Mouse (Mus musculus) neural tube, embryonic 15.5 days (tissue): Measurements from ENCODE around the gene Cd247. TPM values are rescaled to one million over a fixed set of nuclear protein-coding genes. Genes with fewer than 3 reads are reported as not detected.
"Not testable (repeated sequence)": the region's sequence is repeated elsewhere in the genome, so short reads cannot be mapped to it uniquely, and the experiment has no call there.

Source experiments
- ATAC-seq: fragments of 200-750 bp; cut with Nextera tagmentation; 2 replicates; pipeline ENCODE4 v1.8.0; 2017; ENCODE audit warnings: mild to moderate bottlenecking, moderate TSS enrichment, moderate library complexity; ENCODE audit not compliant: low FRiP score
- H3K27ac ChIP-seq: fragments of 300-500 bp; sonication (generic); replicated peaks from 2 replicates; pipeline ENCODE4 v1.5.1; 2015; ENCODE audit warnings: mild to moderate bottlenecking, inconsistent platforms
- H3K27me3 ChIP-seq: fragments of 300-500 bp; sonication (generic); replicated peaks from 2 replicates; pipeline ENCODE4 v1.6.1; 2015; ENCODE audit warnings: inconsistent platforms
- H3K36me3 ChIP-seq: fragments of 300-500 bp; sonication (generic); 2 replicates; pipeline ENCODE4 v1.6.1; 2015; ENCODE audit warnings: inconsistent platforms
- H3K4me1 ChIP-seq: fragments of 300-500 bp; sonication (generic); 2 replicates; pipeline ENCODE4 v1.6.1; 2015; ENCODE audit warnings: inconsistent platforms
- H3K4me2 ChIP-seq: fragments of 300-500 bp; sonication (generic); 2 replicates; pipeline ENCODE4 v1.6.1; 2015; ENCODE audit warnings: inconsistent platforms, mild to moderate bottlenecking, moderate library complexity
- H3K4me3 ChIP-seq: fragments of 300-500 bp; sonication (generic); replicated peaks from 2 replicates; pipeline ENCODE4 v1.5.1; 2015; ENCODE audit warnings: mild to moderate bottlenecking, inconsistent platforms
- H3K9ac ChIP-seq: fragments of 300-500 bp; sonication (generic); replicated peaks from 2 replicates; pipeline ENCODE4 v1.6.1; 2015; ENCODE audit warnings: mild to moderate bottlenecking, inconsistent platforms
- H3K9me3 ChIP-seq: fragments of 300-500 bp; sonication (generic); replicated peaks from 2 replicates; pipeline ENCODE4 v1.6.1; 2016; ENCODE audit warnings: inconsistent platforms
- WGBS: fragments of 180-500 bp; shearing (Covaris S2); methylation state at CpG from one replicate; pipeline ENCODE4 v1.1.7; 2015; ENCODE audit warnings: mixed read lengths; 5-methylcytosine and 5-hydroxymethylcytosine counted together
- polyA plus RNA-seq: library from polyadenylated mRNA; unstranded; fragments of >200 nt; fragmentation: Nextera tagmentation; extraction: Ambion mirVana; gene quantifications from 2 replicates; pipeline ENCODE4 v1.2.1, GENCODE M21; 2015

The Cd247 gene
- 0.70 and 7.6 TPM in 2 replicates for polyA plus RNA-seq

GRCm38 (mm10) chr1:165788511-165788910 is at the start of gene Cd247:
Gene Cd247, plus strand, starts transcription at chr1:165788681.
- 78% methylated on average over 8 of the region's 8 CpGs for WGBS
- no peak within 1 kb of the TSS for H3K27ac ChIP-seq
- no peak within 1 kb of the TSS for H3K9ac ChIP-seq
- H3K36me3 ChIP-seq, result no peaks in the 10 kb centered on the region
- H3K4me1 ChIP-seq, result peaks cover 8% of the 10 kb centered on the region; the same call in 1 of the 2 replicates
- no peak for ATAC-seq
- no peaks in the 10 kb centered on the region for H3K9me3 ChIP-seq
- peaks cover 29% of the 10 kb centered on the region for H3K27me3 ChIP-seq
- no peak within 1 kb of the TSS for H3K4me2 ChIP-seq
- H3K4me3 ChIP-seq, result no peak within 1 kb of the TSS

- ATAC-seq, result no peak
- H3K4me3 ChIP-seq, result no peak overlapping the region
- no peaks in the 10 kb centered on the region for H3K27me3 ChIP-seq
- no peak overlapping the region for H3K27ac ChIP-seq
- H3K4me2 ChIP-seq, result no peak overlapping the region
- no peaks in the 10 kb centered on the region for H3K36me3 ChIP-seq
- no peak overlapping the region for H3K9ac ChIP-seq
- no peaks in the 10 kb centered on the region for H3K9me3 ChIP-seq
- H3K4me1 ChIP-seq, result 0 out of 2 replicates have a peak, but pooled peaks cover 3% of the 10 kb centered on the region
- 83% methylated on average over 1 of the region's 1 CpGs for WGBS
Measured at GRCm38 (mm10) chr1:165738985-165739384, 49.5 kb upstream of the Cd247 start.

GRCm38 (mm10) chr1:165741989-165742388 is 46.5 kb upstream of the Cd247 start:
- 89% methylated on average over 8 of the region's 8 CpGs for WGBS
- H3K4me3 ChIP-seq, result no peak overlapping the region
- H3K4me2 ChIP-seq, result no peak overlapping the region
- H3K9me3 ChIP-seq, result no peaks in the 10 kb centered on the region
- no peak for ATAC-seq
- no peaks in the 10 kb centered on the region for H3K4me1 ChIP-seq
- no peaks in the 10 kb centered on the region for H3K27me3 ChIP-seq
- no peak overlapping the region for H3K9ac ChIP-seq
- H3K36me3 ChIP-seq, result no peaks in the 10 kb centered on the region
- no peak overlapping the region for H3K27ac ChIP-seq

GRCm38 (mm10) chr1:165748053-165748452 is 40.4 kb upstream of the Cd247 start:
- no peak for ATAC-seq
- Histone ChIP-seq H3K36me3 (no peaks in the 10 kb centered on the region), H3K4me3 (no peak overlapping the region), H3K4me1 (no peaks in the 10 kb centered on the region), H3K9me3 (no peaks in the 10 kb centered on the region), H3K9ac (no peak overlapping the region), H3K4me2 (no peak overlapping the region), H3K27me3 (no peaks in the 10 kb centered on the region), H3K27ac (no peak overlapping the region)
- 39% methylated on average over 11 of the region's 11 CpGs for WGBS

- Histone ChIP-seq H3K27ac (no peak overlapping the region), H3K9ac (no peak overlapping the region), H3K9me3 (no peaks in the 10 kb centered on the region), H3K4me3 (no peak overlapping the region), H3K4me1 (no peaks in the 10 kb centered on the region), H3K36me3 (no peaks in the 10 kb centered on the region), H3K4me2 (no peak overlapping the region), H3K27me3 (no peaks in the 10 kb centered on the region)
- no peak for ATAC-seq
Measured at GRCm38 (mm10) chr1:165751142-165751541, 37.3 kb upstream of the Cd247 start.

- 86% methylated on average over 5 of the region's 5 CpGs for WGBS
- Histone ChIP-seq H3K27ac (no peak overlapping the region), H3K27me3 (no peaks in the 10 kb centered on the region), H3K9ac (no peak overlapping the region), H3K36me3 (no peaks in the 10 kb centered on the region), H3K4me3 (no peak overlapping the region), H3K4me1 (no peaks in the 10 kb centered on the region), H3K9me3 (no peaks in the 10 kb centered on the region), H3K4me2 (no peak overlapping the region)
- no peak for ATAC-seq
Measured at GRCm38 (mm10) chr1:165751838-165752237, 36.6 kb upstream of the Cd247 start.

- no peak for ATAC-seq
- WGBS, result 98% methylated on average over 6 of the region's 6 CpGs
- no peak overlapping the region for H3K9ac ChIP-seq
Measured at GRCm38 (mm10) chr1:165754205-165754604, 34.3 kb upstream of the Cd247 start.

DNA sequence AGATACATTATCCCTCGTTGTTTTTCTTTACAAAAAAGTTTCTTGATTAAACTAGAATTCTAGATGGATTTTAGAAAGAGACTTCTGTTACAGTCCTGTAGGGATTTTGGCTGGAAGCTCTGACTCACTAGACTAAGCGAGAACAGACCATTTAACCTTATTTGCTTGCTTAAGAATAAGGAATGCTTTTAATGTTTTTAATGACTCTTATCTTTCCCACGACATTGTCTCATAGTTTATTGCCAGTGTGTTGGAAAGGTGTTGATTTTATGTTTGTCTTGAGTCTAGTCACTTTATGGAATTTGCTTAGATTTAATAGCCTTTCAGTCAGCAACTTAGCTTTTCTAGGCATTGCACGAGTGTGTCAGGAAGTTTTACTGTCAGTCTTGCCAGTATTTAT is 33.3 kb upstream of the Cd247 start:
- Histone ChIP-seq H3K9me3 (no peaks in the 10 kb centered on the region), H3K9ac (no peak overlapping the region), H3K4me1 (no peaks in the 10 kb centered on the region), H3K36me3 (no peaks in the 10 kb centered on the region), H3K27ac (no peak overlapping the region), H3K4me3 (no peak overlapping the region), H3K27me3 (no peaks in the 10 kb centered on the region), H3K4me2 (no peak overlapping the region)
- ATAC-seq, result no peak
- WGBS, result 58% methylated on average over 4 of the region's 4 CpGs

More at GRCm38 (mm10) chr1:165754205-165754604, 34.3 kb upstream of the Cd247 start:
- H3K36me3 ChIP-seq, result no peaks in the 10 kb centered on the region
- H3K27ac ChIP-seq, result no peak overlapping the region
- H3K9me3 ChIP-seq, result no peaks in the 10 kb centered on the region
- H3K4me2 ChIP-seq, result no peak overlapping the region
- H3K4me3 ChIP-seq, result no peak overlapping the region
- H3K27me3 ChIP-seq, result no peaks in the 10 kb centered on the region
- no peaks in the 10 kb centered on the region for H3K4me1 ChIP-seq

DNA sequence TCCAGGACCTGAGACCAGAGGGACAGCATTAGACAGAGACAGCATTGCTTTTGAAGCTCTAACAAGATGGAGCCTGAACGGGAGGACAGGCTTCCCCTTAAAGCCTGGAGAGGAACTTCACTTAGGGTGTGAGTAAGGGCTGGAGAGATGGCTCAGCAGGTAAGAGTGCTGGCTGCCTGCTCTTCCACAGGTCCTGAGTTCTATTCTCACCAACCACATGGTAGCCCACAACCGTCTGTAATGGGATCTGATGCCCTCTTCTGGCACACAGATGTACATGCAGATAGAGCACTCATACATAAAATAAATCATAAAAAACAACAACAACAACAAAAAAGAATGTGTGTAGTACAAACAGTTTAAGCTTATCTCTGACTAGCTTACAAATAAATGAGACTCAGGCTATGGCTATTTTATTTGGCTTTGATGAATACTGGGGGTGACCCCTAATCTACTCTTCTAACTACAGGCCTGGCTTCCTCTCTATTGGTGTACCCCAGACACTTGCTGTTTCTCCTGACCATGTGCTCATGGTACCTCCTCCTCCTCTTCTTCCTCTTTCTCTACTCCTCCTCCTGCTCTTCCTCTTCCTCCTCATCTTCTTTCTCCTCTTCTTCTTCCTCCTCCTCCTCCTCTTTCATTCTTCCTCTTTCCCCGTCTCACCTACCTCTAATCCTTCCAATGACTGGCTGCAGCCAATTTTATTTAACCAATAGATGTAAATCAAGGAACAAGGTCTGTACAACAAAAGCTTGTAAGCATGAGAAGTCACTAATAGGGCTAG is 26.8 kb upstream of the Cd247 start:
- no peak for ATAC-seq
- Histone ChIP-seq H3K4me2 (no peak overlapping the region), H3K27me3 (peaks cover 11% of the 10 kb centered on the region), H3K27ac (no peak overlapping the region), H3K4me3 (no peak overlapping the region), H3K4me1 (peaks cover 21% of the 10 kb centered on the region), H3K9me3 (no peaks in the 10 kb centered on the region), H3K36me3 (no peaks in the 10 kb centered on the region), H3K9ac (no peak overlapping the region)
- WGBS, result 85% methylated on average over 3 of the region's 3 CpGs

GRCm38 (mm10) chr1:165762498-165762897 is 26.0 kb upstream of the Cd247 start:
- H3K4me1 ChIP-seq, result peaks cover 21% of the 10 kb centered on the region
- H3K4me2 ChIP-seq, H3K36me3 ChIP-seq, H3K9me3 ChIP-seq, H3K9ac ChIP-seq, H3K4me3 ChIP-seq, ATAC-seq, H3K27ac ChIP-seq: not testable (repeated sequence)
- WGBS, result 65% methylated on average over 2 of the region's 2 CpGs
- peaks cover 19% of the 10 kb centered on the region for H3K27me3 ChIP-seq

- Histone ChIP-seq H3K9ac (no peak overlapping the region), H3K27me3 (peaks cover 19% of the 10 kb centered on the region), H3K4me2 (peak overlapping the region; percentile 92), H3K4me3 (peak overlapping the region; percentile 82), H3K4me1 (peaks cover 21% of the 10 kb centered on the region), H3K9me3 (no peaks in the 10 kb centered on the region), H3K27ac (no peak overlapping the region), H3K36me3 (no peaks in the 10 kb centered on the region)
- 29% methylated on average over 14 of the region's 14 CpGs for WGBS
- ATAC-seq, result peak; percentile 28; the same call in 1 of the 2 replicates
Measured at GRCm38 (mm10) chr1:165762914-165763634, 25.4 kb upstream of the Cd247 start.
